Mouse (Mus musculus) limb, embryonic 13.5 days (tissue): Measurements from ENCODE around the gene Olfml2b. TPM values are rescaled to one million over a fixed set of nuclear protein-coding genes. Genes with fewer than 3 reads are reported as not detected.

Experiments
- ATAC-seq: fragments of 200-750 bp; cut with Nextera tagmentation; 2 replicates; pipeline ENCODE4 v1.8.0; 2017; ENCODE audit warnings: low read depth, moderate number of reproducible peaks, moderate TSS enrichment; ENCODE audit not compliant: low FRiP score
- H3K27ac ChIP-seq: fragments of 300-500 bp; sonication (generic); 2 replicates; pipeline ENCODE4 v1.5.1; 2015; ENCODE audit warnings: inconsistent platforms, mild to moderate bottlenecking, moderate library complexity
- H3K27me3 ChIP-seq: fragments of 300-500 bp; sonication (generic); 2 replicates; pipeline ENCODE4 v1.6.1; 2015; ENCODE audit warnings: mild to moderate bottlenecking, inconsistent platforms
- H3K36me3 ChIP-seq: fragments of 300-500 bp; sonication (generic); 2 replicates; pipeline ENCODE4 v1.6.1; 2015; ENCODE audit warnings: inconsistent platforms, mild to moderate bottlenecking, moderate library complexity
- H3K4me1 ChIP-seq: fragments of 300-500 bp; sonication (generic); 2 replicates; pipeline ENCODE4 v1.6.1; 2015; ENCODE audit warnings: inconsistent platforms
- H3K4me2 ChIP-seq: fragments of 300-500 bp; sonication (generic); replicated peaks from 2 replicates; pipeline ENCODE4 v1.6.1; 2015; ENCODE audit warnings: inconsistent platforms, mild to moderate bottlenecking, moderate library complexity
- H3K4me3 ChIP-seq: fragments of 300-500 bp; sonication (generic); 2 replicates; pipeline ENCODE4 v1.5.1; 2015; ENCODE audit warnings: moderate library complexity, mild to moderate bottlenecking, inconsistent platforms
- H3K9ac ChIP-seq: fragments of 300-500 bp; sonication (generic); 2 replicates; pipeline ENCODE4 v1.6.1; 2015; ENCODE audit warnings: mild to moderate bottlenecking, inconsistent platforms
- H3K9me3 ChIP-seq: fragments of 300-500 bp; sonication (generic); 2 replicates; pipeline ENCODE4 v1.6.1; 2016; ENCODE audit warnings: inconsistent platforms
- WGBS: fragments of 180-500 bp; shearing (Covaris S2); methylation state at CpG from one replicate; pipeline ENCODE4 v1.1.7; 2015; 5-methylcytosine and 5-hydroxymethylcytosine counted together
- polyA plus RNA-seq: library from polyadenylated mRNA; unstranded; fragments of >200 nt; fragmentation: Nextera tagmentation; extraction: Ambion mirVana; gene quantifications from 2 replicates; pipeline ENCODE4 v1.2.1, GENCODE M21; 2015

Gene Olfml2b
- polyA plus RNA-seq, 1 experiment from 2014 or later = 49.2 TPM

GRCm38 (mm10) chr1:170651046-170651723 lies 6.9 kb downstream of the Olfml2b start:
- Histone ChIP-seq H3K9ac (no peak overlapping the region), H3K9me3 (no peaks in the 10 kb centered on the region), H3K4me2 (no peak overlapping the region), H3K4me3 (no peak overlapping the region), H3K4me1 (peaks cover 40% of the 10 kb centered on the region), H3K36me3 (peaks cover 36% of the 10 kb centered on the region), H3K27me3 (no peaks in the 10 kb centered on the region), H3K27ac (peak overlapping the region; percentile 15; the same call in 1 of the 2 replicates)
- WGBS = 76% methylated on average over 6 of the region's 6 CpGs
- no peak for ATAC-seq

- Histone ChIP-seq H3K36me3 (peaks cover 36% of the 10 kb centered on the region), H3K4me2 (no peak overlapping the region), H3K9ac (no peak overlapping the region), H3K27ac (no peak overlapping the region; the same call in 1 of the 2 replicates), H3K27me3 (no peaks in the 10 kb centered on the region), H3K4me3 (no peak overlapping the region), H3K4me1 (peaks cover 38% of the 10 kb centered on the region), H3K9me3 (no peaks in the 10 kb centered on the region)
- no peak for ATAC-seq
- 72% methylated on average over 15 of the region's 15 CpGs for WGBS
Observed at GRCm38 (mm10) chr1:170651989-170652740, 7.8 kb downstream of the Olfml2b start.

DNA sequence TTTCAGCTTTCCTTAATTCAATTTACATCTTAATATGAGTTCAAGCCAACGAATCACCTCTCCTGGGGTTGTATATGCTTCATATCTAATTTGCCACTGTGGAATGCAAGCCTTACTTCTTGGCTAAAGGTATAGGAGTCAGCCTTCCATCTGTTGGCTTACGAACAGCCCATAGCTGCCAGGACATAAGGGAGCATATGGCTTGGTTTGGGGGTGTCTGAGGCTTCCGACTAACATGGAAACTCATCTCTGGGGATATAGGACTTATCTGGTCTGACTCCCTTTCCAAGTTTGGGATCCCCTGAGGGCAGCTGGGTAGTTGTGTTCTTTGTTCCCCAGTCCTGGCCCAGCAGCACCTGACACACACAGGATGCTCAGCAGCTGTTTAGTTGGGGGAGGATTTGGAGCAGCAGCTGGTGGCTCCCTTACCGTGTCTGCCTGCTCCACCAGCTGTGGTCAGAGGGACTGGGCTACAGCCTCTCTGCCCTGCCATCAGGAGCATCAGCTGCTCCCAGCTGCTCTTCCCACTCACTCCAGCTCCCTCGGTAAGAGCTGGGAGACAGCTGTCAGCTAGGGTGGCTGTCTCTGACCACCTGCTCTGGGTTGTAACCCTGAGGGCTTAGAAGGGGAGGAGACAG lies 11.1 kb downstream of the Olfml2b start:
- 0 out of 2 replicates have a peak overlapping the region, but pooled peaks have one; percentile 2 for H3K9ac ChIP-seq
- WGBS = 56% methylated on average over 5 of the region's 5 CpGs
- H3K4me3 ChIP-seq = no peak overlapping the region
- ATAC-seq = peak; percentile 89
- no peaks in the 10 kb centered on the region for H3K27me3 ChIP-seq
- H3K4me2 ChIP-seq = no peak overlapping the region
- H3K9me3 ChIP-seq = no peaks in the 10 kb centered on the region
- peaks cover 44% of the 10 kb centered on the region for H3K4me1 ChIP-seq
- H3K36me3 ChIP-seq = peaks cover 24% of the 10 kb centered on the region
- H3K27ac ChIP-seq = no peak overlapping the region

GRCm38 (mm10) chr1:170656518-170657227 lies 12.3 kb downstream of the Olfml2b start:
- 0 out of 2 replicates have a peak overlapping the region, but pooled peaks have one; percentile 28 for H3K27ac ChIP-seq
- H3K4me1 ChIP-seq = peaks cover 36% of the 10 kb centered on the region
- WGBS = 63% methylated on average over 11 of the region's 11 CpGs
- H3K36me3 ChIP-seq = peaks cover 17% of the 10 kb centered on the region
- no peaks in the 10 kb centered on the region for H3K9me3 ChIP-seq
- H3K27me3 ChIP-seq = no peaks in the 10 kb centered on the region
- H3K4me3 ChIP-seq = no peak overlapping the region
- 0 out of 2 replicates have a peak overlapping the region, but pooled peaks have one; percentile 19 for H3K9ac ChIP-seq
- ATAC-seq = no peak
- no peak overlapping the region for H3K4me2 ChIP-seq

- ATAC-seq = no peak
- WGBS = 30% methylated on average over 2 of the region's 2 CpGs
- 0 out of 2 replicates have a peak overlapping the region, but pooled peaks have one; percentile 19 for H3K9ac ChIP-seq
- no peak overlapping the region for H3K4me3 ChIP-seq
- H3K27me3 ChIP-seq = no peaks in the 10 kb centered on the region
- no peaks in the 10 kb centered on the region for H3K9me3 ChIP-seq
- no peak overlapping the region for H3K4me2 ChIP-seq
- no peak overlapping the region for H3K27ac ChIP-seq
- peaks cover 14% of the 10 kb centered on the region for H3K36me3 ChIP-seq
- peaks cover 36% of the 10 kb centered on the region for H3K4me1 ChIP-seq
Observed at GRCm38 (mm10) chr1:170657228-170657521, 12.8 kb downstream of the Olfml2b start.

- H3K36me3 ChIP-seq = peaks cover 14% of the 10 kb centered on the region
- H3K9me3 ChIP-seq = no peaks in the 10 kb centered on the region
- peak overlapping the region; percentile 15; the same call in 1 of the 2 replicates for H3K27ac ChIP-seq
- 60% methylated on average over 13 of the region's 13 CpGs for WGBS
- H3K27me3 ChIP-seq = no peaks in the 10 kb centered on the region
- ATAC-seq = no peak
- 0 out of 2 replicates have a peak overlapping the region, but pooled peaks have one; percentile 2 for H3K9ac ChIP-seq
- H3K4me2 ChIP-seq = no peak overlapping the region
- peaks cover 36% of the 10 kb centered on the region for H3K4me1 ChIP-seq
- no peak overlapping the region for H3K4me3 ChIP-seq
Observed at GRCm38 (mm10) chr1:170657643-170658314, 13.4 kb downstream of the Olfml2b start.

GRCm38 (mm10) chr1:170659260-170659659 lies 14.9 kb downstream of the Olfml2b start:
- H3K27me3 ChIP-seq = no peaks in the 10 kb centered on the region
- no peak overlapping the region for H3K9ac ChIP-seq
- peaks cover 36% of the 10 kb centered on the region for H3K4me1 ChIP-seq
- H3K4me2 ChIP-seq = no peak overlapping the region
- H3K36me3 ChIP-seq = peaks cover 24% of the 10 kb centered on the region
- H3K9me3 ChIP-seq = no peaks in the 10 kb centered on the region
- ATAC-seq = no peak
- 74% methylated on average over 13 of the region's 13 CpGs for WGBS
- H3K27ac ChIP-seq = no peak overlapping the region
- H3K4me3 ChIP-seq = no peak overlapping the region

DNA sequence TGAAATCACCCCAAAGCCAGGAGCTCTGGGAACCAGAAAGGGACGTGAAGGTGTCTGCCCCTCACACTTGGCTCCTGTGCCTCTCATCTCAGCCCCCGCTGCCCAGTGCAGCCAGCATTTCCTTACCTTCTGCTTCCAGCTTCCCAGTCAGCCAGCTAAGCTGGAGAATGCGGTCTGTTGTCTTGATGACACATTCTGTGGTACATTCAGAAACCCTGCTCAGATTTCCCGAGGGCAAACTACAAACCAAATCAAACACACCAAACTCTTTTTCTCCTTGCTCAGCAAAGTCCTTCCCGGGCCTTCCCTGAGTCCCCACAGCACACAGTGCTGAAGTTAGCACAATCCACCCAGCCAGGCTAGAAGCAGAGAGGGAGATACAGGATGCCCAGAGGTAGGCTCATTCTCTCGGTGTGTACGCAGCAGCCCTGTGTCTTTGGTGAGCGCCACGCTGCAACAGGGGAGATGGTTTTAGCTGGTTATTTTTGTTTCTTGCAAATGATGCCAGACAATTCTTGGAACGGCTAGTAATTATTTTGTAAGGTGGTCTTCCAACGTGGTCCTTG lies 20.4 kb downstream of the Olfml2b start:
- no peak overlapping the region for H3K4me3 ChIP-seq
- no peak overlapping the region for H3K27ac ChIP-seq
- no peak overlapping the region for H3K9ac ChIP-seq
- WGBS = 82% methylated on average over 11 of the region's 11 CpGs
- H3K27me3 ChIP-seq = no peaks in the 10 kb centered on the region
- H3K36me3 ChIP-seq = peaks cover 72% of the 10 kb centered on the region
- H3K9me3 ChIP-seq = no peaks in the 10 kb centered on the region
- no peaks in the 10 kb centered on the region for H3K4me1 ChIP-seq
- no peak for ATAC-seq
- no peak overlapping the region for H3K4me2 ChIP-seq

DNA sequence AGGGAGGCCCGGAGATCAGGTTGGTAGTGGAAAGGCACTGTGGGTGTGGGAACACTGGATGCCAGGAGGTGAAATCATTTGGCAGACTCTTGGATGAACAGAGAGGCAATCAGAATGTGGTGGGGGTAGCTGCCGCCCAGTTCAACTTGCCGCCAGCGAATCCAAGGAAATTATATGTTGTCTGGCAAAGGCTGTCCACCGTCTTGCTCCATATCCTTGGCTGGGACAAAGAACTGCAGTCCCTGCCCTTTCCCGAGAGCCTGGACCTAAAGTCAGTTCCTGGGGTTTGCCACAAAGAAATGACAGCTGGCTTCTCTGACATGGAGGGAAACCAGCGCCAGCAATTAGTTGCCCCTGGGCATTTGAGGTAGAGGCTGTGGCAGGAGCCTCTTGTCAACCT lies 20.9 kb downstream of the Olfml2b start:
- Histone ChIP-seq H3K4me1 (no peaks in the 10 kb centered on the region), H3K27me3 (no peaks in the 10 kb centered on the region), H3K4me2 (no peak overlapping the region), H3K9me3 (no peaks in the 10 kb centered on the region), H3K4me3 (no peak overlapping the region), H3K36me3 (peaks cover 75% of the 10 kb centered on the region), H3K27ac (no peak overlapping the region), H3K9ac (no peak overlapping the region)
- ATAC-seq = no peak
- 85% methylated on average over 7 of the region's 7 CpGs for WGBS

GRCm38 (mm10) chr1:170674184-170674775 lies 29.9 kb downstream of the Olfml2b start:
- Histone ChIP-seq H3K9me3 (peaks cover 6% of the 10 kb centered on the region), H3K4me3 (no peak overlapping the region), H3K4me1 (peaks cover 6% of the 10 kb centered on the region; the same call in 1 of the 2 replicates), H3K9ac (no peak overlapping the region), H3K27me3 (no peaks in the 10 kb centered on the region), H3K27ac (no peak overlapping the region), H3K4me2 (no peak overlapping the region), H3K36me3 (peaks cover 47% of the 10 kb centered on the region)
- WGBS = 86% methylated on average over 9 of the region's 9 CpGs
- ATAC-seq = no peak

DNA sequence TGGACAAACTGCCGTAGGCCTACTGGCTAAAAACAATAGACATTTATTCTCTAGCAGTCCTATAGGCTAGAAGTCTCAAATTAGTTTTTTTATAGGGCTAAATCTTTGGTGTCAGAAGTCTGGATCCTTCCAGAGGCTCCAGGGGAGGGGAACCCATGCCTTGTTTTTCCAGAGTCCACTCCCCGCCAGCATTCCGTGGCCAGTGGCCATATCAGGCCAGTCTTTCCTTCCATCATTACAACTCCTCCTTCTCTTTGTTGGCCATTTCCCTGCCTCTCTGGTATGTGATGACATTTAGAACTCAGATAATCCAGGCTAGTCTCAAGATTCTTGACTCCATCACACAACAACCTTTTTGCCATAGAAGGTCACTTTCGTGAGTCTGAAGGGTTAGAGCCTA lies 33.3 kb downstream of the Olfml2b start:
- H3K27ac ChIP-seq = no peak overlapping the region
- no peaks in the 10 kb centered on the region for H3K9me3 ChIP-seq
- H3K4me1 ChIP-seq = peaks cover 10% of the 10 kb centered on the region; the same call in 1 of the 2 replicates
- H3K4me2 ChIP-seq = no peak overlapping the region
- H3K4me3 ChIP-seq = no peak overlapping the region
- peaks cover 42% of the 10 kb centered on the region for H3K36me3 ChIP-seq
- H3K27me3 ChIP-seq = no peaks in the 10 kb centered on the region
- 90% methylated on average over 4 of the region's 4 CpGs for WGBS
- no peak overlapping the region for H3K9ac ChIP-seq
- ATAC-seq = no peak
